Mouse (Mus musculus) hindbrain, embryonic 16.5 days (tissue): ENCODE measurements around the gene Tdgf1. TPM values are rescaled to one million over a fixed set of nuclear protein-coding genes. Genes with fewer than 3 reads are reported as not detected.

Source experiments
- ATAC-seq: fragments of 200-750 bp; cut with Nextera tagmentation; 2 replicates; pipeline ENCODE4 v1.8.0; 2017; ENCODE audit warnings: moderate TSS enrichment, moderate library complexity
- H3K27ac ChIP-seq: fragments of 300-500 bp; sonication (generic); 2 replicates; pipeline ENCODE4 v1.5.1; 2014; ENCODE audit warnings: low read depth, mild to moderate bottlenecking, control low read depth, low read length, moderate library complexity
- H3K27me3 ChIP-seq: fragments of 300-500 bp; sonication (generic); replicated peaks from 2 replicates; pipeline ENCODE4 v1.6.1; 2014; ENCODE audit warnings: low read length; ENCODE audit not compliant: control insufficient read depth, insufficient read depth
- H3K36me3 ChIP-seq: fragments of 300-500 bp; sonication (generic); 2 replicates; pipeline ENCODE4 v1.6.1; 2014; ENCODE audit warnings: mild to moderate bottlenecking, low read length, moderate library complexity, mixed read lengths; ENCODE audit not compliant: control insufficient read depth, insufficient read depth
- H3K4me1 ChIP-seq: fragments of 300-500 bp; sonication (generic); 2 replicates; pipeline ENCODE4 v1.6.1; 2014; ENCODE audit warnings: low read depth, low read length; ENCODE audit not compliant: control insufficient read depth, insufficient read depth
- H3K4me2 ChIP-seq: fragments of 300-500 bp; sonication (generic); 2 replicates; pipeline ENCODE4 v1.6.1; 2014; ENCODE audit warnings: mild to moderate bottlenecking, low read length, control low read depth, moderate library complexity
- H3K4me3 ChIP-seq: fragments of 300-500 bp; sonication (generic); 2 replicates; pipeline ENCODE4 v1.5.1; 2014; ENCODE audit warnings: mild to moderate bottlenecking, low read length, control low read depth, moderate library complexity
- H3K9ac ChIP-seq: fragments of 300-500 bp; sonication (generic); 2 replicates; pipeline ENCODE4 v1.6.1; 2014; ENCODE audit warnings: low read depth, mild to moderate bottlenecking, control low read depth, low read length, moderate library complexity
- H3K9me3 ChIP-seq: fragments of 300-500 bp; sonication (generic); 2 replicates; pipeline ENCODE4 v1.6.1; 2014; ENCODE audit warnings: mild to moderate bottlenecking, low read length, moderate library complexity; ENCODE audit not compliant: control insufficient read depth
- WGBS: fragments of 180-500 bp; shearing (Covaris S2); extraction: QIAGEN DNeasy Blood & Tissue Kit; methylation state at CpG from one replicate; pipeline ENCODE4 v1.1.7; 2014; 5-methylcytosine and 5-hydroxymethylcytosine counted together
- polyA plus RNA-seq: library from polyadenylated mRNA; unstranded; fragments of >200 nt; fragmentation: Nextera tagmentation; extraction: Ambion mirVana; gene quantifications from 2 replicates; pipeline ENCODE4 v1.2.1, GENCODE M21; 2015

Gene Tdgf1
- polyA plus RNA-seq, 1 experiment from 2014 or later: 0.28 TPM

- H3K4me2 ChIP-seq: no peak overlapping the region
- H3K36me3 ChIP-seq: no peaks in the 10 kb centered on the region
- WGBS: 65% methylated on average over 8 of the region's 8 CpGs
- no peak overlapping the region for H3K27ac ChIP-seq
- H3K4me1 ChIP-seq: no peaks in the 10 kb centered on the region; the same call in 1 of the 2 replicates
- no peak overlapping the region for H3K9ac ChIP-seq
- ATAC-seq: no peak
- no peaks in the 10 kb centered on the region for H3K9me3 ChIP-seq
- no peak overlapping the region for H3K4me3 ChIP-seq
- peaks cover 12% of the 10 kb centered on the region for H3K27me3 ChIP-seq
These were observed 2.9 kb upstream of the Tdgf1 start for GRCm38 (mm10) chr9:110948813-110949310.

- H3K27ac ChIP-seq: no peak overlapping the region
- no peak overlapping the region for H3K4me2 ChIP-seq
- WGBS: 40% methylated on average over 6 of the region's 6 CpGs
- peaks cover 12% of the 10 kb centered on the region for H3K27me3 ChIP-seq
- no peaks in the 10 kb centered on the region for H3K36me3 ChIP-seq
- no peak for ATAC-seq
- no peaks in the 10 kb centered on the region for H3K9me3 ChIP-seq
- no peak overlapping the region for H3K9ac ChIP-seq
- H3K4me1 ChIP-seq: no peaks in the 10 kb centered on the region; the same call in 1 of the 2 replicates
- H3K4me3 ChIP-seq: no peak overlapping the region
These were observed 1.9 kb upstream of the Tdgf1 start for GRCm38 (mm10) chr9:110947900-110948299.

- 14% methylated on average over 6 of the region's 6 CpGs for WGBS
- Histone ChIP-seq H3K9ac (no peak overlapping the region), H3K4me2 (no peak overlapping the region), H3K4me1 (no peaks in the 10 kb centered on the region; the same call in 1 of the 2 replicates), H3K27me3 (peaks cover 12% of the 10 kb centered on the region), H3K27ac (no peak overlapping the region), H3K36me3 (no peaks in the 10 kb centered on the region), H3K9me3 (no peaks in the 10 kb centered on the region), H3K4me3 (no peak overlapping the region)
- no peak for ATAC-seq
These were observed 1.3 kb upstream of the Tdgf1 start for GRCm38 (mm10) chr9:110947261-110947661.

GRCm38 (mm10) chr9:110946548-110947044, 638 bp upstream of the Tdgf1 start:
- no peaks in the 10 kb centered on the region for H3K9me3 ChIP-seq
- H3K4me3 ChIP-seq: no peak overlapping the region
- no peaks in the 10 kb centered on the region for H3K36me3 ChIP-seq
- H3K27me3 ChIP-seq: peaks cover 12% of the 10 kb centered on the region
- H3K9ac ChIP-seq: no peak overlapping the region
- no peak overlapping the region for H3K27ac ChIP-seq
- H3K4me1 ChIP-seq: no peaks in the 10 kb centered on the region; the same call in 1 of the 2 replicates
- 15% methylated on average over 20 of the region's 20 CpGs for WGBS
- ATAC-seq: no peak
- no peak overlapping the region for H3K4me2 ChIP-seq

- 21% methylated on average over 18 of the region's 18 CpGs for WGBS
- Histone ChIP-seq H3K9ac (no peak overlapping the region), H3K27me3 (peaks cover 12% of the 10 kb centered on the region), H3K36me3 (no peaks in the 10 kb centered on the region), H3K4me3 (no peak overlapping the region), H3K4me1 (no peaks in the 10 kb centered on the region; the same call in 1 of the 2 replicates), H3K9me3 (no peaks in the 10 kb centered on the region), H3K27ac (no peak overlapping the region), H3K4me2 (peak overlapping the region; percentile 31; the same call in 1 of the 2 replicates)
- no peak for ATAC-seq
These were observed 615 bp downstream of the Tdgf1 start for GRCm38 (mm10) chr9:110945343-110945742.

GRCm38 (mm10) chr9:110944265-110944664, 1.7 kb downstream of the Tdgf1 start:
- Histone ChIP-seq H3K4me3 (no peak overlapping the region), H3K36me3 (no peaks in the 10 kb centered on the region), H3K4me1 (no peaks in the 10 kb centered on the region; the same call in 1 of the 2 replicates), H3K27me3 (peaks cover 12% of the 10 kb centered on the region), H3K4me2 (no peak overlapping the region), H3K27ac (no peak overlapping the region), H3K9me3 (no peaks in the 10 kb centered on the region), H3K9ac (no peak overlapping the region)
- 34% methylated on average over 13 of the region's 13 CpGs for WGBS
- peak; percentile 27 for ATAC-seq

- Histone ChIP-seq H3K27ac (no peak overlapping the region), H3K27me3 (no peaks in the 10 kb centered on the region), H3K9ac (no peak overlapping the region), H3K9me3 (no peaks in the 10 kb centered on the region), H3K4me2 (no peak overlapping the region), H3K36me3 (no peaks in the 10 kb centered on the region), H3K4me1 (peaks cover 7% of the 10 kb centered on the region), H3K4me3 (no peak overlapping the region)
- no peak for ATAC-seq
- 73% methylated on average over 12 of the region's 12 CpGs for WGBS
These were observed 8.2 kb downstream of the Tdgf1 start for GRCm38 (mm10) chr9:110937506-110938490.

- no peaks in the 10 kb centered on the region for H3K9me3 ChIP-seq
- H3K27me3 ChIP-seq: no peaks in the 10 kb centered on the region
- H3K4me1 ChIP-seq: peaks cover 7% of the 10 kb centered on the region
- H3K36me3 ChIP-seq: no peaks in the 10 kb centered on the region
- ATAC-seq: no peak
- no peak overlapping the region for H3K9ac ChIP-seq
- H3K4me2 ChIP-seq: no peak overlapping the region
- no peak overlapping the region for H3K27ac ChIP-seq
- WGBS: 79% methylated on average over 7 of the region's 7 CpGs
- H3K4me3 ChIP-seq: no peak overlapping the region
These were observed 10.0 kb downstream of the Tdgf1 start for GRCm38 (mm10) chr9:110935941-110936340.

GRCm38 (mm10) chr9:110933850-110934437, 12.0 kb downstream of the Tdgf1 start:
- H3K9me3 ChIP-seq: no peaks in the 10 kb centered on the region
- H3K27me3 ChIP-seq: no peaks in the 10 kb centered on the region
- 35% methylated on average over 12 of the region's 12 CpGs for WGBS
- ATAC-seq: peak; percentile 87
- H3K4me2 ChIP-seq: no peak overlapping the region
- no peak overlapping the region for H3K4me3 ChIP-seq
- no peak overlapping the region for H3K9ac ChIP-seq
- H3K27ac ChIP-seq: peak overlapping the region; percentile 81
- H3K36me3 ChIP-seq: no peaks in the 10 kb centered on the region
- H3K4me1 ChIP-seq: peaks cover 7% of the 10 kb centered on the region
